ENCODE assay signal across 27 mouse cellular contexts in the genomic region with DNA sequence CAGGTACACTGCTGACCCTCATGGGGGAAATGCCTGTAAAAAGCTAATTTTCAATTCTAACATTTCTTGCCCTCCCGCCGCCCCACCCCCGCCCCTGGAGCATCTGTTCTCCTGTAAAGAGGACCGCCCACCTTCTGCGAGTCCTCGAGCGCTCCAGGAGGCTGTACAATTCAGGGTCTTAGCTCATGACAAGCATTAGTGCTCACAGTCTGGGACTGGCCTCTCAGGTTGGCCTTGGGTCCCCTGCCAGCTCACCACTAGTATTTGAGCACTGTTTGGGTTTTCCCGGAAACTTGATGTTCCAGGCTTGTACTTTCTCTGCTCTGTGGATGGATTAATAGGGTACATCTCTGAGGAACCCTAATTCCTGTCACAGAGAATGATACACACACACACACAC. TPM values are rescaled to one million over a fixed set of nuclear protein-coding genes. Genes with fewer than 3 reads are reported as not detected.
DNase-seq lines count a peak whose midpoint lies in the region; ATAC-seq lines count a peak whose summit lies in the region.
"Had no signal": no experiment of that assay in that cellular context is flagged by ENCODE, and none has a peak within 500 bp of the region (broad histone marks: within the 10 kb centered on the region; RNA-seq: fewer than 3 reads in every experiment).

No protein-coding gene starts in this region.

- H3K36me3 ChIP-seq in hindbrain, embryonic 13.5 days, result no peaks in the 10 kb centered on the region
- no peaks in the 10 kb centered on the region for H3K36me3 ChIP-seq in hindbrain, embryonic 10.5 days
- H3K36me3 ChIP-seq: heart, embryonic 15.5 days; limb, embryonic 13.5 days; liver, embryonic 13.5 days had no signal

- ATAC-seq in hindbrain, embryonic 13.5 days (ENCODE audit: low FRiP score), result peak; percentile 66; the same call in 1 of the 2 replicates
- ATAC-seq: activated CD4-positive, CD25-positive, alpha-beta regulatory T cell, adult 4 months; CD4-positive, CD25-positive, alpha-beta regulatory T cell, adult 4 months; inflammation-experienced regulatory T-cells, adult 6 months; Patski had no signal

- intact Hi-C loops in left cerebral cortex, postnatal 25 days (cut with DNase I), result no loop called here

- peaks cover 3% of the 10 kb centered on the region; the same call in 1 of the 2 replicates for H3K4me1 ChIP-seq in hindbrain, embryonic 13.5 days (replicated peaks)
- H3K4me1 ChIP-seq in hindbrain, embryonic 10.5 days (replicated peaks), result peaks cover 4% of the 10 kb centered on the region; the same call in 1 of the 2 replicates
- H3K4me1 ChIP-seq: heart, embryonic 15.5 days; liver, embryonic 13.5 days had no signal

- H3K9me3 ChIP-seq in hindbrain, embryonic 13.5 days, result no peaks in the 10 kb centered on the region
- H3K9me3 ChIP-seq in hindbrain, embryonic 10.5 days, result no peaks in the 10 kb centered on the region
- H3K9me3 ChIP-seq: heart, embryonic 15.5 days; limb, embryonic 13.5 days; liver, embryonic 13.5 days had no signal

- DNase-seq in adrenal gland, adult 2 months, result peak; percentile 31
- DNase-seq in adrenal gland, adult 8-10 months, result no peak
- DNase-seq in hindbrain, embryonic 10.5 days (ENCODE audit: low spot score), result no peak
- peak; percentile 23 for DNase-seq in ovary, adult 18-20 months (ENCODE audit: low spot score)
- no peak for DNase-seq in ovary, postnatal 14 days (ENCODE audit: low spot score)
- DNase-seq in left cerebral cortex, postnatal 25 days (ENCODE audit: low spot score in 2 of 2), result no peak
- DNase-seq: cerebellum, adult 11-12 months; cerebellum, postnatal 14 days; gastrocnemius, postnatal 36 days; kidney, postnatal 36 days; liver, embryonic 13.5 days; lung, embryonic 14.5 days; lung, postnatal 36 days; right cerebral cortex, postnatal 4 days; thymus, postnatal 14 days had no signal

- H3K9ac ChIP-seq in hindbrain, embryonic 13.5 days, result no peak overlapping the region
- H3K9ac ChIP-seq: heart, embryonic 15.5 days; limb, embryonic 13.5 days; liver, embryonic 13.5 days; lung, embryonic 14.5 days had no signal

- no peak overlapping the region for H3K4me2 ChIP-seq in hindbrain, embryonic 13.5 days
- H3K4me2 ChIP-seq: heart, embryonic 15.5 days; limb, embryonic 13.5 days; liver, embryonic 13.5 days; lung, embryonic 14.5 days had no signal

- H3K4me3 ChIP-seq in hindbrain, embryonic 13.5 days, result no peak overlapping the region
- no peak overlapping the region for H3K4me3 ChIP-seq in hindbrain, embryonic 10.5 days
- H3K4me3 ChIP-seq: heart, embryonic 15.5 days; limb, embryonic 13.5 days; liver, embryonic 13.5 days had no signal

- 55% methylated on average over 8 of the region's 8 CpGs for WGBS in hindbrain, embryonic 13.5 days
- 65% methylated on average over 8 of the region's 8 CpGs for WGBS in hindbrain, embryonic 10.5 days

- no peaks in the 10 kb centered on the region for H3K27me3 ChIP-seq in hindbrain, embryonic 13.5 days
- no peaks in the 10 kb centered on the region for H3K27me3 ChIP-seq in hindbrain, embryonic 10.5 days (ENCODE audit: insufficient read depth, poor library complexity, severe bottlenecking)
- H3K27me3 ChIP-seq: heart, embryonic 15.5 days; limb, embryonic 13.5 days; liver, embryonic 13.5 days; Patski had no signal

- no peak overlapping the region for H3K27ac ChIP-seq in hindbrain, embryonic 13.5 days
- H3K27ac ChIP-seq in hindbrain, embryonic 10.5 days, result no peak overlapping the region
- H3K27ac ChIP-seq: heart, embryonic 15.5 days; limb, embryonic 13.5 days; liver, embryonic 13.5 days; stomach, postnatal 0 days had no signal

RNA-seq across cellular contexts. Expression of a gene that starts 39.3 kb away (rescaled TPM):
- not detected for total RNA-seq in adrenal gland, adult 2 months (2021)
- not detected in 2 replicates for polyA plus RNA-seq in adrenal gland, adult 2 months (2012; rRNA removed)
- not detected for total RNA-seq in adrenal gland, adult 8-10 months (2022)
- 0.26 and 0.38 TPM in 2 replicates for polyA plus RNA-seq in hindbrain, embryonic 13.5 days (2015; fragmentation: Nextera tagmentation; extraction: Ambion mirVana)
- polyA plus RNA-seq in hindbrain, embryonic 10.5 days (2016; fragmentation: Nextera tagmentation; extraction: Ambion mirVana), result 0.07 and 0.56 TPM in 2 replicates
- under 1 TPM; 0.11 to 0.27 TPM for total RNA-seq in left cerebral cortex, postnatal 25 days (2021)
- total RNA-seq: gastrocnemius, postnatal 36 days; heart, adult 8-10 months had no signal

RNA-seq across cellular contexts. Expression of a gene that starts 42.7 kb away (rescaled TPM):
- not detected for total RNA-seq in adrenal gland, adult 2 months (2021)
- polyA plus RNA-seq in adrenal gland, adult 2 months (2012; rRNA removed), result not detected in 2 replicates
- total RNA-seq in adrenal gland, adult 8-10 months (2022), result under 1 TPM in 1 of 4 experiments, not detected in 3; 0.89 TPM
- 1.8 and 2.7 TPM in 2 replicates for polyA plus RNA-seq in hindbrain, embryonic 13.5 days (2015; fragmentation: Nextera tagmentation; extraction: Ambion mirVana)
- 0.26 and 0.96 TPM in 2 replicates for polyA plus RNA-seq in hindbrain, embryonic 10.5 days (2016; fragmentation: Nextera tagmentation; extraction: Ambion mirVana)
- total RNA-seq in left cerebral cortex, postnatal 25 days (2021), result not detected
- total RNA-seq: ES-E14; gastrocnemius, postnatal 36 days; heart, adult 8-10 months; layer of hippocampus, postnatal 10 days; left cerebral cortex, adult 8-10 months had no signal
- polyA plus RNA-seq: CD4-positive, CD25-positive, alpha-beta regulatory T cell, adult 4 months; inflammation-experienced regulatory T-cells, adult 6 months had no signal

Comparison
In these comparisons a context has a peak if more than half of its experiments do, and no peak if none do; other contexts are left out.
1. DNase-seq: peak in adrenal gland, adult 2 months (single experiment) and ovary, adult 18-20 months (single experiment); none in adrenal gland, adult 8-10 months (single experiment), hindbrain, embryonic 10.5 days (single experiment), ovary, postnatal 14 days (single experiment) and left cerebral cortex, postnatal 25 days (0 of 2).